Mouse (Mus musculus) large intestine, adult 2 months (tissue): Measurements from ENCODE around the gene Nup214. TPM values are rescaled to one million over a fixed set of nuclear protein-coding genes. Genes with fewer than 3 reads are reported as not detected.

Experiments used
- DNase-seq: peaks from one replicate; pipeline ENCODE4 v3.0.0-alpha.2; 2012; ENCODE audit warnings: low read depth, low spot score
- WGBS: fragments of 180-500 bp; shearing (Covaris S2); methylation state at CpG from one replicate; pipeline ENCODE4 v1.1.7; 2018; 5-methylcytosine and 5-hydroxymethylcytosine counted together
- polyA plus RNA-seq: library from polyadenylated mRNA; depleted of rRNA; stranded (reverse); fragments of >200 nt; gene quantifications from 2 replicates; pipeline ENCODE4 v1.2.3, GENCODE M21; 2012

The Nup214 gene
- polyA plus RNA-seq, 1 experiment, result 39.2 TPM

GRCm38 (mm10) chr2:31962501-31963224 is 11.6 kb upstream of the Nup214 start:
- 60% methylated on average over 8 of the region's 8 CpGs for WGBS
- no peak for DNase-seq

- 79% methylated on average over 7 of the region's 7 CpGs for WGBS
- no peak for DNase-seq
Observed at GRCm38 (mm10) chr2:31963491-31963890, 10.7 kb upstream of the Nup214 start.

DNA sequence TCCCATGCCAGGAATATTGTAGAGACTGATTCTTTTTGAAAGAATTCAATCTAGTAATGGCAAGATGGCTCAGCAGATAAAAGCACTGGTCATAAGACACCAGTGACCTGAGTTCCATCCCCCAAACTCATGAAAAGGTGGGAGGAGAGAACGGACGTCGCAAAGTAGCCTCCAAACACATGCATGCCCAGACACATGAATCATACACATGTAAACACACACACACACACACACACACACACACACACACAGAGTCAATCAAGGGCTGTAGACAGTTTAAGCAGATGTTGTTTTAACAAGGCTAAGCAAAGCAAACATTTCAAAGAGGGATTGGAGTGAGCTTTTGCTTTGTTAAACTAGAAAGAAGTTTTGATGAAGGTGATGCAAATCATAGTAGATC is 10.0 kb upstream of the Nup214 start:
- no peak for DNase-seq
- 62% methylated on average over 3 of the region's 3 CpGs for WGBS

DNA sequence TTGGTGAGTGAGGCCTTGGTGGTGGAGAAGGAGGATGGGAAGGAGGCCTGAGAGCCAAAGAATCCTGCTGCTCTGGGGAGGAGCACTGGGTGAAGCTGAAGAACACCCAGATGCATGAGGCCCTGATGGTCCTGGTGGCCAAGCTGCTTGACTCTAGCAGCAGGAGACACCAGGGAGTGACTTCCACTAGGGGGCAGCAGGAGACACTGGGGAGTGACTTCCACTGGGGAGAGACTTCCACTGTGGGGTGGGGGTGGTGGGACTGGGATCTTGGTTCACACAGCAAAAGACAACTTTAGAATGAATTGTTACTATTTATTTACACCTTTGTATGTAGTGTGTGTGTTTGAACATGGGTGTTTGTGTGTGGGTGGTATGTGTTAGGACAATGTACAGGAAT is 9.1 kb upstream of the Nup214 start:
- DNase-seq, result no peak

GRCm38 (mm10) chr2:31966801-31967200 is 7.4 kb upstream of the Nup214 start:
- whole genome bisulfite sequencing, result 73% methylated on average over 8 of the region's 8 CpGs
- no peak for DNase-seq

DNA sequence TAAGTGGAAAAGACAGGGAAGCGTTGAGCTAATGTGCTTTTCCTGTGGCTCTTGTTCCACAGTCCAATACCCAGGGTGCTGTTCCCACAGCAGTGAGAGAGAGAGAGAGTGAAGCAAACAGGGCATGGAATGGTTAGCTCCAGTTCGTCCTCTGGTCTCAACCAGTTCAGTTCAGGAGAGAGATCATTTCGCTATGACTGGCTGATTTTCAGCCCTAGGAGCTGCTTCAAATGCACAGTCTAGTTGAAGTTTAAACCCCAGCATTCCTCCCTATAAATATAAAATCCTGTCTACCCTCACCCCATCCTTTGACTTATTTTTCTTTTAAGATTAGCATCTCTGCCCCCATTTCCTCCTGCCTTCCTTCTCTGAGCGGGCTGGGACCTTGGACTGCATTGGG is 1.6 kb upstream of the Nup214 start:
- no peak for DNase-seq
- WGBS, result 91% methylated on average over 4 of the region's 4 CpGs

GRCm38 (mm10) chr2:31974809-31975371 is 654 bp downstream of the Nup214 start:
- DNase-seq, result no peak
- WGBS, result 7% methylated on average over 13 of the region's 13 CpGs

GRCm38 (mm10) chr2:31987774-31988173 is 13.5 kb downstream of the Nup214 start:
- DNase-seq, result no peak
- 90% methylated on average over 1 of the region's 1 CpGs for WGBS

GRCm38 (mm10) chr2:31990961-31991360 is 16.7 kb downstream of the Nup214 start:
- 94% methylated on average over 4 of the region's 4 CpGs for whole genome bisulfite sequencing
- no peak for DNase-seq

- WGBS, result 89% methylated on average over 9 of the region's 9 CpGs
- DNase-seq, result no peak
Observed at GRCm38 (mm10) chr2:31994896-31995295, 20.7 kb downstream of the Nup214 start.

GRCm38 (mm10) chr2:31996060-31996459 is 21.8 kb downstream of the Nup214 start:
- DNase-seq, result no peak
- WGBS, result 96% methylated on average over 13 of the region's 13 CpGs

DNA sequence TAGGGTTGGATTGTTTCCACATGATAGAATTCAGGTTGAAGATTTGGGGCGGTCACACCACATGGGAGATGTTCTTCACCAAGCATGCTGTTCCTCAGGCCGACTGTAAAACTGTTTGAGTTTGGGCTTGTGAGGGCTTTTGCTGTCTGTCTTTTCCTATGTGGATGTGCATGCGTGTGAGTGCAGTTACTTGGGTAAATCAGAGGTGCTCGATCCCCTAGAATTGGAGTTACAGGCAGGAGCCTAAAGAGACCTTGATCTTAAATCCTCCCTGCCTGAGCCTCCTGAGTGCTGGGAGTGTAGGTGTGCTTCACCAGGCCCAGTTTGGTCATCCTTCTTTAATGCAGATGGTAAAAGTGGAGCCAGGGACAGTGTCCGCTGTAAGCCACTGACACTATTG is 23.3 kb downstream of the Nup214 start:
- WGBS, result 90% methylated on average over 5 of the region's 5 CpGs
- DNase-seq, result no peak

GRCm38 (mm10) chr2:31998443-31998842 is 24.2 kb downstream of the Nup214 start:
- DNase-seq, result no peak
- 68% methylated on average over 2 of the region's 2 CpGs for WGBS

DNA sequence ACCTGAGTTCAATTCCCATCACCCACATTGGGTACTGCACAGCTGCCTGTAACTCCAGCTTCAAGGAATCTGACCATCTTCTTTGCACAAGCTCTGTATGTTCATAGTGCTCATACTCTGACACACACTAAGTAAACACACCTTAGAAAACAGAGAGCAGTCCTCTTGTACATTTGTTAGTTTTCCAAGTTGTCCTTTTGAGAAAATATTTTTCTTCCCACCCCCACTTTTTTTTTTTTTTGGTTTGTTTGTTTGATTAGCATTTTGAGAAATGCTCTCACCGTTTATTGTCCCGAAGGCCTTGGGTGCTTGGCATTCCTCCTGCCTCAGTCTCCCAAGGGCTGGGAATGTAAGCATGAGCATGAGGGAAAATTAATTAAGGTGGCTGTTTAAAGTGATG is 34.1 kb downstream of the Nup214 start:
- WGBS, result 78% methylated on average over 2 of the region's 2 CpGs
- no peak for DNase-seq

DNA sequence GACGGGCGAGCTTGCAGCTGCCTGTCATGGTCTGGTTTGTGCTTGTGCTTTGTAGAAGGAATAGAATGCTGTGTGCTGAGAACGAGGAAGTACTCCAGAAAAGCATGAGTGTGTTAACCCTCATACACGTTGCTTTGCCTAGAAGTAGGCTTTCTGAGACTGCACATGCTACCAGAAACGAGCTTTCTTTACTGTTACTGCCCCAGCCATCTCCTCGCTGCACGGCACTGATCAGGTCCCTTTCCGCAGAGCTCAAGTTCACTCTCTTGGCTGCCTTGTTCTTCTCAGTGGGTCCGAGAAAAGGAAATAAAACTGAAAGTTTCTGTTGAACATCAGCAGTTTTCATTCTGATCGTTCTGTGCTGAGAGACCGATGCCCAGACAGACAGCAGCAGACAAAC is 34.5 kb downstream of the Nup214 start:
- 84% methylated on average over 11 of the region's 11 CpGs for WGBS
- no peak for DNase-seq

DNA sequence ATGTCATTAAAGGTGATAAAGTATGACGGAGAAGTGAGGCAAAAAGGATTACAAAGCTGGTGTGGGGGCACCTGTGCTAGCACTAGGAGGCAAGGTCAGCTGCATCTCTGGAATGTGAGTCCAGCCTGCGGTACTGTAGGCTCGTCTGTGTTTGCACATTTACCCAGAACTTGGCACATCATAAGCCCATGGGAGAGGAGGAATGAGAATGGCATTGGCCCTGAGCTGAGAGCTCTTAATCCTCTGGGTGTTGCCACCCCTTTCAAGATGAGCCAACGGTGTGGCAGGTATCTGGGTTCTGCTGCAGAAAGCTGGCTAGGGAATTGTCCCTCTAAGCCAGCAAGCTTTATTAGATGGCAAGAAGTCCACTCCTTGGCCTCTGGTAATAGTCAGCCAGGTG is 45.5 kb downstream of the Nup214 start:
- DNase-seq, result no peak
- WGBS, result 64% methylated on average over 4 of the region's 4 CpGs

GRCm38 (mm10) chr2:32020229-32020628 is 46.0 kb downstream of the Nup214 start:
- DNase-seq, result no peak
- 94% methylated on average over 5 of the region's 5 CpGs for WGBS

GRCm38 (mm10) chr2:32024372-32024771 is 50.1 kb downstream of the Nup214 start:
- DNase-seq, result no peak
- WGBS, result 89% methylated on average over 4 of the region's 4 CpGs

GRCm38 (mm10) chr2:32029636-32030035 is 55.4 kb downstream of the Nup214 start:
- WGBS, result 83% methylated on average over 3 of the region's 3 CpGs

DNA sequence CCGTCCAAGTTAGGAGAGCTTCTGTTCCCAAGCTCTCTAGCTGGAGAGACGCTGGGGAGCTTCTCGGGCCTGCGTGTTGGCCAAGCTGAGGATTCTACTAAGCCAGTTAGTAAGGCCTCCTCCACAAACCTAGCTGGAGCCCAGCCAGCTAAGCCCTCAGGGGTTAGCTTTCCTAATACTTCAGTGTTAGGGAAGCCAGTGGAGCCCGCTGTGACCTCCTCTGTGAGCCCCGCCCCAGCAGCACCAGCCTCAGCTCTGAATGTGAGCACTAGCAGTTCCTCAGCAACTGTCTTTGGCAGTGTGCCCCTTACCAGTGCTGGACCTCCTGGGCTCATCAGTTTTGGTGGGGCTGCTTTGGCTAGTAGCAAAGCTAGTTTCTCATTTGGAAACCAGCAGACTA is 59.2 kb downstream of the Nup214 start:
- no peak for DNase-seq
- WGBS, result 95% methylated on average over 6 of the region's 6 CpGs

More at GRCm38 (mm10) chr2:32029636-32030035, 55.4 kb downstream of the Nup214 start:
- DNase-seq, result no peak

DNA sequence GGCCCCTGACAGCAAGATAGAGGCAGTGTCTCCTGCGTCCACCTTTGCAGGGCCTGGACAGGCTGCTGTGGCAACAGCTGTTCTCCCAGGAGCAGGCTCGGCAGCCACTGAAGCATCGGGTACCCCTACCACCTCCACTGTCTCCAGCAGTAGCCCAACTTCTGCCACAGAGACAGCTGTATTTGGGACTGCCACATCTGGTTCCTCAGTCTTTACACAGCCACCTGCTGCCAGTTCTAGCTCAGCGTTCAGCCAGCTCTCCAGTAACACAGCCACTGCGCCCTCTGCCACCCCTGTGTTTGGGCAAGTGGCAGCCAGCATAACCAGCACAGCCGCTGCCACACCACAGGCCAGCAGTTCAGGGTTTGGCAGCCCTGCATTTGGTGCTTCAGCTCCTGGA is 60.0 kb downstream of the Nup214 start:
- no peak for DNase-seq
- WGBS, result 91% methylated on average over 6 of the region's 6 CpGs
